Comparison of ENCODE assay signal across 24 mouse cellular contexts in genomic region chr13:101142761-101143160, GRCm38 (mm10).
DNase-seq lines count a peak whose midpoint lies in the region; ATAC-seq and TF ChIP-seq lines count a peak whose summit lies in the region.
"Had no signal": no experiment of that assay in that cellular context is flagged by ENCODE, and none has a peak within 500 bp of the region (broad histone marks: within the 10 kb centered on the region; RNA-seq: fewer than 3 reads in every experiment).

No protein-coding gene starts in this region.

- 11% methylated on average over 3 of the region's 3 CpGs for WGBS in liver, adult 2 months
- WGBS in forebrain, embryonic 14.5 days: 83% methylated on average over 3 of the region's 3 CpGs
- WGBS in neural tube, embryonic 15.5 days: 75% methylated on average over 3 of the region's 3 CpGs

- H3K36me3 ChIP-seq in liver, adult 2 months (ENCODE audit: control insufficient read depth, insufficient read depth, low read length): no peaks in the 10 kb centered on the region
- no peaks in the 10 kb centered on the region for H3K36me3 ChIP-seq in forebrain, embryonic 14.5 days (ENCODE audit: control insufficient read depth, insufficient read depth, low read length)
- H3K36me3 ChIP-seq in neural tube, embryonic 15.5 days: no peaks in the 10 kb centered on the region
- H3K36me3 ChIP-seq: forebrain, embryonic 10.5 days; G1E; heart, embryonic 10.5 days; hindbrain, embryonic 10.5 days; midbrain, embryonic 10.5 days had no signal

- TF ChIP-seq POLR2A in liver, adult 2 months (IDR thresholded peaks at IDR 0.05; ENCODE audit: extremely low read depth, insufficient read depth, low read length): no peak

- no peaks in the 10 kb centered on the region for H3K27me3 ChIP-seq in liver, adult 2 months (ENCODE audit: control insufficient read depth, insufficient read depth, low read length)
- H3K27me3 ChIP-seq in forebrain, embryonic 14.5 days (replicated peaks; ENCODE audit: control insufficient read depth, insufficient read depth, low read length): no peaks in the 10 kb centered on the region
- H3K27me3 ChIP-seq in neural tube, embryonic 15.5 days (replicated peaks): no peaks in the 10 kb centered on the region

- no peak for TF ChIP-seq CTCF in liver, adult 2 months (IDR thresholded peaks at IDR 0.05; ENCODE audit: low read depth, low read length)

- peak; percentile 7 for DNase-seq in adrenal gland, adult 8-10 months
- DNase-seq in adrenal gland, postnatal 25 days: no peak
- DNase-seq in liver, adult 2 months (ENCODE audit: extremely low read depth, low read depth, low spot score): peak; percentile 90
- no peak for DNase-seq in liver
- peak; percentile 51 for DNase-seq in adrenal gland, postnatal 10 days
- DNase-seq in kidney, postnatal 14 days: peak; percentile 42
- DNase-seq in forebrain, embryonic 14.5 days (ENCODE audit: low spot score): no peak
- DNase-seq: cerebellum, adult 18-20 months; layer of hippocampus, adult 9-11 months; left cerebral cortex, postnatal 4 days; lung, embryonic 14.5 days; spleen, adult 18-20 months; thymus, adult 18-20 months had no signal

- no peak overlapping the region for H3K4me3 ChIP-seq in liver, adult 2 months (ENCODE audit: insufficient read depth, low read depth, low read length)
- H3K4me3 ChIP-seq in forebrain, embryonic 14.5 days (ENCODE audit: low read depth, low read length): no peak overlapping the region
- no peak overlapping the region for H3K4me3 ChIP-seq in neural tube, embryonic 15.5 days (replicated peaks)
- H3K4me3 ChIP-seq: forebrain, embryonic 10.5 days; heart, embryonic 10.5 days; hindbrain, embryonic 10.5 days; left cerebral cortex, adult 2 months; midbrain, embryonic 10.5 days had no signal

- H3K4me1 ChIP-seq in liver, adult 2 months (ENCODE audit: control insufficient read depth, insufficient read depth, low read length): no peaks in the 10 kb centered on the region; the same call in none of the 2 replicates
- H3K4me1 ChIP-seq in forebrain, embryonic 14.5 days (ENCODE audit: control insufficient read depth, insufficient read depth, low read length): no peaks in the 10 kb centered on the region
- H3K4me1 ChIP-seq in neural tube, embryonic 15.5 days: no peaks in the 10 kb centered on the region
- H3K4me1 ChIP-seq: forebrain, embryonic 10.5 days; heart, embryonic 10.5 days; hindbrain, embryonic 10.5 days; midbrain, embryonic 10.5 days had no signal

- ATAC-seq in forebrain, embryonic 14.5 days: no peak
- ATAC-seq in neural tube, embryonic 15.5 days (ENCODE audit: low FRiP score): no peak
- ATAC-seq: hindbrain, postnatal 0 days had no signal

- no peak overlapping the region for H3K4me2 ChIP-seq in forebrain, embryonic 14.5 days (ENCODE audit: low read length)
- no peak overlapping the region for H3K4me2 ChIP-seq in neural tube, embryonic 15.5 days
- H3K4me2 ChIP-seq: liver, embryonic 11.5 days; lung, embryonic 14.5 days had no signal

- H3K79me2 ChIP-seq in liver, adult 2 months (ENCODE audit: control insufficient read depth, insufficient read depth, low read length): no peaks in the 10 kb centered on the region

- H3K9me3 ChIP-seq in forebrain, embryonic 14.5 days (replicated peaks; ENCODE audit: control insufficient read depth, low read length): no peaks in the 10 kb centered on the region
- no peaks in the 10 kb centered on the region for H3K9me3 ChIP-seq in neural tube, embryonic 15.5 days (replicated peaks)
- H3K9me3 ChIP-seq: forebrain, embryonic 10.5 days; G1E; heart, embryonic 10.5 days; hindbrain, embryonic 10.5 days; midbrain, embryonic 10.5 days had no signal

- H3K9ac ChIP-seq in liver, adult 2 months (ENCODE audit: low read depth, low read length): no peak overlapping the region
- H3K9ac ChIP-seq in forebrain, embryonic 14.5 days (ENCODE audit: low read length): no peak overlapping the region
- no peak overlapping the region for H3K9ac ChIP-seq in neural tube, embryonic 15.5 days (replicated peaks)
- H3K9ac ChIP-seq: lung, embryonic 14.5 days had no signal

- no peak overlapping the region for H3K27ac ChIP-seq in liver, adult 2 months (replicated peaks; ENCODE audit: insufficient read depth, low read depth, low read length)
- no peak overlapping the region for H3K27ac ChIP-seq in forebrain, embryonic 14.5 days (ENCODE audit: low read depth, low read length)
- no peak overlapping the region for H3K27ac ChIP-seq in neural tube, embryonic 15.5 days (replicated peaks)
- H3K27ac ChIP-seq: forebrain, embryonic 10.5 days; heart, embryonic 10.5 days; hindbrain, embryonic 10.5 days; hindbrain, postnatal 0 days; kidney, postnatal 0 days; left cerebral cortex, adult 2 months; macrophage; midbrain, embryonic 10.5 days had no signal

Comparison
In these comparisons a context has a peak if more than half of its experiments do, and no peak if none do; other contexts are left out.
1. DNase-seq: peak in adrenal gland, adult 8-10 months (single experiment), liver, adult 2 months (single experiment), adrenal gland, postnatal 10 days (single experiment) and kidney, postnatal 14 days (single experiment); none in adrenal gland, postnatal 25 days (single experiment), liver (single experiment) and forebrain, embryonic 14.5 days (single experiment).